Mouse (Mus musculus) hindbrain, embryonic 15.5 days (tissue): Measurements from ENCODE around the gene Zfp27. TPM values are rescaled to one million over a fixed set of nuclear protein-coding genes. Genes with fewer than 3 reads are reported as not detected.

Source experiments
- ATAC-seq: fragments of 200-750 bp; cut with Nextera tagmentation; 2 replicates; pipeline ENCODE4 v1.8.0; 2017; ENCODE audit warnings: low read depth, moderate number of reproducible peaks, moderate TSS enrichment; ENCODE audit not compliant: low FRiP score
- H3K27ac ChIP-seq: fragments of 300-500 bp; sonication (generic); replicated peaks from 2 replicates; pipeline ENCODE4 v1.5.1; 2015; ENCODE audit warnings: mild to moderate bottlenecking, inconsistent platforms
- H3K27me3 ChIP-seq: fragments of 300-500 bp; sonication (generic); 2 replicates; pipeline ENCODE4 v1.6.1; 2015; ENCODE audit warnings: control low read depth, inconsistent platforms
- H3K36me3 ChIP-seq: fragments of 300-500 bp; sonication (generic); 2 replicates; pipeline ENCODE4 v1.6.1; 2015; ENCODE audit warnings: control low read depth, inconsistent platforms
- H3K4me1 ChIP-seq: fragments of 300-500 bp; sonication (generic); replicated peaks from 2 replicates; pipeline ENCODE4 v1.6.1; 2015; ENCODE audit warnings: control low read depth, inconsistent platforms
- H3K4me2 ChIP-seq: fragments of 300-500 bp; sonication (generic); 2 replicates; pipeline ENCODE4 v1.6.1; 2015; ENCODE audit warnings: moderate library complexity, mild to moderate bottlenecking, inconsistent platforms
- H3K4me3 ChIP-seq: fragments of 300-500 bp; sonication (generic); 2 replicates; pipeline ENCODE4 v1.5.1; 2015; ENCODE audit warnings: mild to moderate bottlenecking, inconsistent platforms
- H3K9ac ChIP-seq: fragments of 300-500 bp; sonication (generic); 2 replicates; pipeline ENCODE4 v1.6.1; 2015; ENCODE audit warnings: inconsistent platforms
- H3K9me3 ChIP-seq: fragments of 300-500 bp; sonication (generic); 2 replicates; pipeline ENCODE4 v1.6.1; 2016; ENCODE audit warnings: control low read depth, inconsistent platforms
- WGBS: fragments of 180-500 bp; shearing (Covaris S2); methylation state at CpG from one replicate; pipeline ENCODE4 v1.1.7; 2015; 5-methylcytosine and 5-hydroxymethylcytosine counted together
- polyA plus RNA-seq: library from polyadenylated mRNA; unstranded; fragments of >200 nt; fragmentation: Nextera tagmentation; extraction: Ambion mirVana; gene quantifications from 2 replicates; pipeline ENCODE4 v1.2.1, GENCODE M21; 2015

Gene Zfp27
- polyA plus RNA-seq, 1 experiment from 2014 or later: 15.2 TPM

DNA sequence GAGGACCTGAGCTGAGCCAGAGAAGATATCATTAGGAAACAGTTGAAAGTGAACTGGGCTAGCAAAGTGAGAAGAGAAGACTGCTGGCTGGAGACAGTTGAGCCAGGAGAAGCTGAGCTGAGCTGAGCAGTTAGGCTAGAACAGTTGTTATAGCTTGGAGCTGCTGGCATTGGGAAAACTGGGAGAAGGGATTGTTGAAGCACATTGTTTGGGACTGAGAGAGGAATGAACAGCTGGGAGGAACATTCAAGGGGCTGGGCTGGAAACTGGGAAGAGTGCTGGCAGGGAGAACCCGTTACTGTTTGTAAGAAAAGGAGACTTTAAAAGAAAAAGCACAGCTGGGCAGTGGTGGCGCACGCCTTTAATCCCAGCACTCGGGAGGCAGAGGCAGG, 11.7 kb upstream of the Zfp27 start:
- no peak overlapping the region for H3K27ac ChIP-seq
- H3K9ac ChIP-seq: no peak overlapping the region
- ATAC-seq: no peak
- H3K4me1 ChIP-seq: no peaks in the 10 kb centered on the region
- H3K36me3 ChIP-seq: peaks cover 38% of the 10 kb centered on the region
- H3K4me2 ChIP-seq: no peak overlapping the region
- H3K27me3 ChIP-seq: no peaks in the 10 kb centered on the region
- no peaks in the 10 kb centered on the region for H3K9me3 ChIP-seq
- H3K4me3 ChIP-seq: no peak overlapping the region
- WGBS: 82% methylated on average over 4 of the region's 4 CpGs

DNA sequence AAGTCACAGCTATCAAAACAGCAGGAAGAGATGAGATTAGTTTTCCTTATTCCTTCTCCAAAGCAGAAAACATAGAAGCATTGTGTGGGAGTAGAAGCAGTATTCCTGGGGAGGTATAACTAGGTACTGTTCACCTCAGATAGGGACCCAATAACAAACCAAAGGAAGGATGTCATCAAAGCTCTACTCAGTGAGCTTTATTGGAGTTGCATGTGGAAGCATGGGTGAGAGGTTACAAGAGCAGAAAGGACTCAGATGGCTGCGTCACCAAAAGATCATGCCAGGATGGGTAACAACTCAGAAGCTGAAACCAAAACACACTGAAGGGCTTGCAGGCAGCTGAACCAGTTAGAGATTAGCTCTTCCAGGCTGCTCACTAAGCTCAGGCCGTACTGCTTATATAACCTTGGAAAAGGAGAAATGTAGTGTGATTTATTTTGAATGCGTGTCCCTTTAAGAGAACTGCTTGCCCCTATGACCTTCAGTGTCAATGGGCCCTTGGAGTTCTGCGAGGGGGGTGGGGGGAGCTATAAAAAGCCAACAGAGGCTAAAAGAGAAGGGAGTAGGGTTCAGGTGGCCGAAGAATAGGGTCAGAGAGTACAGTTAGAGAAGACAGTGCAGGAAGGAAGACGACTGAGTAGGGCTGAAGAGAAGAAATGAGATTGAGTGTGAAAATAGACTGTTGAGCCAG, 11.1 kb upstream of the Zfp27 start:
- H3K9ac ChIP-seq: no peak overlapping the region
- ATAC-seq: no peak
- no peak overlapping the region for H3K4me2 ChIP-seq
- no peak overlapping the region for H3K4me3 ChIP-seq
- peaks cover 41% of the 10 kb centered on the region for H3K36me3 ChIP-seq
- H3K27me3 ChIP-seq: no peaks in the 10 kb centered on the region
- H3K9me3 ChIP-seq: no peaks in the 10 kb centered on the region
- H3K4me1 ChIP-seq: no peaks in the 10 kb centered on the region
- H3K27ac ChIP-seq: no peak overlapping the region
- WGBS: 51% methylated on average over 6 of the region's 6 CpGs

DNA sequence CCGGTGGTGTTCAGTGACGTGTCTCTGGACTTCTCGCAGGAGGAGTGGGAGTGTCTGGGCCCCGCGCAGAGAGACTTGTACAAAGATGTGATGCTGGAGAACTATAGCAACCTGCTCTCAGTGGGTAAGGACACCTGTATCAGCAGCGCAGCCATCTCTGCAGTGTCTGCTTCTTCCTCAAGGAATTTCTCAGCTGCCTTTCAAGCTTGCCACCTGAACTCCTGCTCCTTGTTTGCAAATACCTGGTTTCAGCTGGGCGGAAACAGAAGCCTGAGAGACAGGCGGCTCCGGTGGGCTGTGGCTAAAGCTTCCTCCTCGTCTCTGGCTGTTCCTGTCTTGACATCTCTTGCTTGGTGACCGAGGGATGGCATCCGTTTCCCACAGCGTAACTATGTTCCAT, 5.8 kb upstream of the Zfp27 start:
- Histone ChIP-seq H3K9me3 (no peaks in the 10 kb centered on the region), H3K27ac (no peak overlapping the region), H3K4me3 (no peak overlapping the region), H3K9ac (no peak overlapping the region), H3K27me3 (no peaks in the 10 kb centered on the region), H3K4me2 (no peak overlapping the region), H3K36me3 (peaks cover 47% of the 10 kb centered on the region), H3K4me1 (peaks cover 17% of the 10 kb centered on the region)
- ATAC-seq: no peak
- WGBS: 93% methylated on average over 13 of the region's 13 CpGs

DNA sequence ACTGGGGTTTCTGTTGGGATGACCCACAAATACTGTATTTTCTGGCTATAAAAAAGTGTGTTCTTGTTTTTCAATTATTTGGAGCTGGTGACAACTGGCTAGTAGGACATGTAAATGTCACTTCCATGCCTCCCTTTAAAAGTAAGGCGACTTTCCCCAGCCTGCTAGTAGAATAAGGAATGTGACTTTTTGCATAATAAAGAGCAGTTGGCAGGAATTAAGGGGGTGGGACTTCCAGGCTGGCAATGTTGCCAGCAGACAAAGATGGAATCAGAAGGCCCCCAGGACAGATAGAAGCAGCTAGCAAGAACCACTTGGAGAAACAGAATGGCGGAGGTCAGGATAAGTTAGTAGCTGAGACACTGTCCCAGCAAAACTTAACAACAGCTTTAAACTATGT, 3.9 kb upstream of the Zfp27 start:
- WGBS: 56% methylated on average over 2 of the region's 2 CpGs
- H3K4me3 ChIP-seq: no peak overlapping the region

DNA sequence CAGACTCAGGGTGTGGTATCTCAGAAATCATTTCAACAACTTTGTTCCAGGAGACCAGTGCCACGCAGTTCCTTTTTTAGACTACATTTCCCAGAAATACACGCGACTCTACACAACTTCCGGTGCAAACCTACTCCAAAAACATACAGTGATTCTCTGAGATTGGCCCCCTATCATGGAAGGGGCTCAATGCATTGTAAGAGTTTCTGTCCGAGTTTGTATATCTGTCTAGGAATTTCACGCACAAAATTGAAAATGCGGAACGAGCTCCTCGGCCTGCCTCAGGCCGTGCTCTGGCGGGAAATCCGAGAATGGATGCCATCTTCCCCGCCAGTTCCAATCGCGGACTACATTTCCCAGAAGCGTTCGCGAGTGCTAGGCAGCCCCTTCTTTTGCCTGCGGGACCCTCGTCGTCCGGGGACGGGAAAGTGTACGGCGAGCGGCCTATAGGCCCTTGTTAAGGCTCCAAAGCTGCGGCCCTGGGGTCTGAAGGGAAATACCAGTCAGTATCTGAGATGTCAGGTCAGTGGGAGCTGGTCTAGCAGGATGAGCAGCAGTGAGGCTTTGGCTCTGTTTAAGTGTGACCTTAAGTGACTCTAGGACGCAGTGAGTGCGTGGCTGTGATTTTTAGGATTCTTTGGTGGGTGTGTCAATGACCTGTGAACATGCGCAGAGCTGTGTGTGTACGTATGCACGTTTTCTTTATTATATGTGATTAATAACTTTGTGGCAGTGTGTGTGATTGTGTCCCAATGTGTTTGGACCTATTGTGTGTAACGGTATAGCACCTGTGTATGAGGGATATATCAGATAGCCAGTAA, 2.0 kb upstream of the Zfp27 start, which contains the start of gene Zfp383:
Gene Zfp383, plus strand, starts transcription at position 94 of the 821 bp plus-strand sequence.
- under 1% methylated on average over 33 of the region's 33 CpGs for WGBS
- Histone ChIP-seq H3K4me2 (peak within 1 kb of the TSS; percentile 68), H3K4me3 (peak within 1 kb of the TSS; percentile 69), H3K36me3 (peaks cover 20% of the 10 kb centered on the region), H3K27ac (peak within 1 kb of the TSS; percentile 99), H3K9ac (peak within 1 kb of the TSS; percentile 79), H3K27me3 (no peaks in the 10 kb centered on the region), H3K4me1 (peaks cover 28% of the 10 kb centered on the region), H3K9me3 (no peaks in the 10 kb centered on the region)
- peak; percentile 84 for ATAC-seq

More for the DNA sequence above, 3.9 kb upstream of the Zfp27 start:
- no peak for ATAC-seq
- no peak overlapping the region; the same call in 1 of the 2 replicates for H3K27ac ChIP-seq
- peaks cover 25% of the 10 kb centered on the region for H3K4me1 ChIP-seq
- H3K27me3 ChIP-seq: no peaks in the 10 kb centered on the region
- H3K9me3 ChIP-seq: no peaks in the 10 kb centered on the region
- peaks cover 35% of the 10 kb centered on the region for H3K36me3 ChIP-seq
- H3K4me2 ChIP-seq: peak overlapping the region; percentile 57
- H3K9ac ChIP-seq: no peak overlapping the region

DNA sequence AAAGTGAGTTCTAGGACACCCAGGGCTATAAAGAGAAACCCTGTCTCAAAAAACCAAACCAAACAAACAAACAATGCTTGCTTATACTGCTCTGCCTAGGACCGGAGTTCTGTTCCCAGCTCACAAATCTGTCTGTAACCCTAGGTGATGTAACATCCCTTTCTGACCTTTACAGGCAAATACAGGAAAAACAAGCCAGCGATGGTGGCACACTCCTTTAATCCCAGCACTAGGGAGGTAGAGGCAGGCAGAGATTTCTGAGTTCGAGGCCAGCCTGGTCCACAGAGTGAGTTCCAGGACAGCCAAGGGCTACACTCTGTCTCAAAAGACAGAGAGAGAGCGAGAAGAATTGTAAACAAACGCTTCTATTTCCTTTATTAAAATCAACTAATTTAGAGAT, 834 bp upstream of the Zfp27 start:
- no peak for ATAC-seq
- 92% methylated on average over 5 of the region's 5 CpGs for whole genome bisulfite sequencing

DNA sequence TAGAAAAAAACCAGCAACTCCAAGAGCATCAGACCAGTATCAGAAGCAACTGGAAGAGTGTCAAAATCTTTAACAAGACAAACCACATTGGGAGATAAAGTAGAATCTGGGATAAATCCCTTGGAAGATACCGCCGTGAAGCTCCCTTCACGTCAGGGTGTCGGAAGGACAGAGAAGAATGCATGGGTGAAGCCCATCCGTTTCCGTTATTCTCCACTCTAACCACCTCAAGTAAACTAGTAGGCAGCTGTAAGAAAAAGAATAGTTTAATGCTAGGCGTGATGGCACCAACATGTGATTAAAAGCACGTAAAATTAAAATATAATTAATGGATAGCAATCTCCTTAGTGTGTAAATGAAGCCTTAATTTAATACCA, 298 bp upstream of the Zfp27 start:
- Histone ChIP-seq H3K27me3 (no peaks in the 10 kb centered on the region), H3K27ac (peak overlapping the region; percentile 99), H3K36me3 (peaks cover 13% of the 10 kb centered on the region), H3K9me3 (no peaks in the 10 kb centered on the region), H3K9ac (peak overlapping the region; percentile 49), H3K4me1 (peaks cover 28% of the 10 kb centered on the region), H3K4me2 (peak overlapping the region; percentile 68), H3K4me3 (peak overlapping the region; percentile 64)
- ATAC-seq: no peak
- 12% methylated on average over 8 of the region's 8 CpGs for WGBS

More for the DNA sequence above, 834 bp upstream of the Zfp27 start:
- Histone ChIP-seq H3K4me1 (peaks cover 28% of the 10 kb centered on the region), H3K36me3 (peaks cover 16% of the 10 kb centered on the region), H3K27ac (peak overlapping the region; percentile 99), H3K9ac (no peak overlapping the region), H3K9me3 (no peaks in the 10 kb centered on the region), H3K4me2 (peak overlapping the region; percentile 68), H3K27me3 (no peaks in the 10 kb centered on the region), H3K4me3 (peak overlapping the region; percentile 64)

DNA sequence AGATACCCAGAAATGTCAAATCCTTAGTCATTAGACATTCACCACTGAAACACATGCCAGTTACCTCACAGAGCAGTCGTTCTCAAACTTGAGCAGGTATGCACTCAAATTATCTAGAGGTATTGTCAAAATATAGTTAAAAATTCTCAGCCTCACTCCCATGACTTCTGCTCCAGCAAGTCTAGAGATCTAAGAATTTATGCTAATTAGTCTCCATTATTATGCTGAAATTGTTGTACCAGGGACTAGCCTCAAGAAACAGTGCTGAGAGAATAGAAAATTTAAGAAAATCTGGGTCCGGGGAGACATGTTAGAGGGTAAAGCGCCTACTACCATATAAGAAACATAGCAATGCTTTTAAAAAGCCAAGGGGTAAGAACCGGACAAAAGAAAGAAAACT, 2.3 kb downstream of the Zfp27 start:
- peaks cover 14% of the 10 kb centered on the region for H3K4me1 ChIP-seq
- no peaks in the 10 kb centered on the region for H3K9me3 ChIP-seq
- no peaks in the 10 kb centered on the region for H3K27me3 ChIP-seq
- H3K27ac ChIP-seq: no peak overlapping the region
- H3K9ac ChIP-seq: no peak overlapping the region
- no peak for ATAC-seq
- peaks cover 35% of the 10 kb centered on the region for H3K36me3 ChIP-seq
- WGBS: 98% methylated on average over 4 of the region's 4 CpGs
- no peak overlapping the region for H3K4me2 ChIP-seq
- H3K4me3 ChIP-seq: no peak overlapping the region

DNA sequence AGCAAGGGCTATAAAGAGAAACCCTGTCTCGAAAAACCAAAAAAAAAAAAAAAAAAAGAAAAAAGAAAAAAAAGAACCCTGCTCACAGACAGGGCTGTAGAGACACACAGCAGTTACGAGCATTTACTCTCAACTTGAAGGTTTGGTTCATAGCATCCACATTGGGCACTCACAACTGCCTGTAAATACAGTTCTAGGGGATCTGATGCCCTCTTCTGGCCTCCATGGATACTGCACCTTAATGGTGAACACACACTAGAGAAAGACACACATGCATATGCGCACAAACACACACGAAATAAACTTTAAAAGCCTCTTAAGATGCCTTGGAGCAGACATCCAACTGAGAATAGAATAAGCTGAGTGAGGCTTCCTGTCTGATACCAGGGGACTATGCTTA, 8.0 kb downstream of the Zfp27 start:
- 94% methylated on average over 4 of the region's 4 CpGs for WGBS
- Histone ChIP-seq H3K4me3 (no peak overlapping the region), H3K4me1 (no peaks in the 10 kb centered on the region), H3K36me3 (peaks cover 88% of the 10 kb centered on the region), H3K9me3 (peaks cover 30% of the 10 kb centered on the region), H3K9ac (no peak overlapping the region), H3K4me2 (no peak overlapping the region), H3K27ac (no peak overlapping the region), H3K27me3 (no peaks in the 10 kb centered on the region)
- ATAC-seq: no peak

DNA sequence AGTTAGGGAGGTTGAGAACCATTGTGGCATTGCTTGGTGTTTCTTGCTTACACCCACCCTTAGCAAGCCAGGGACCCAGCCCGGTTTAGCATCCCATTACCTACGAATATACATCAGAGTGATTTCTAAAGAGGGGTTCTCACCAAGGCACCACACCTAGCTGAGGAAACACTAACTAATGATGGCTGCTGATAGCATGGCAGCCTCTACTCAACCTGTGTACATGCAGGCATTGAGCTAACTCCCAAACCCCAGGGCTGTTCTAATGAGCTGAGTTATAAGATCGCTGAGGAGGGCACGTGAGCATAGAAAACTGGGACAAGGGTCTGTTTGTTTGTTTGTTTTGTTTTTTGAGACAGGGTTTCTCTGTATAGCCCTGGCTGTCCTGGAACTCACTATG, 13.6 kb downstream of the Zfp27 start:
- Histone ChIP-seq H3K27ac (no peak overlapping the region), H3K4me3 (no peak overlapping the region), H3K27me3 (no peaks in the 10 kb centered on the region), H3K4me1 (no peaks in the 10 kb centered on the region), H3K9ac (no peak overlapping the region), H3K9me3 (peaks cover 33% of the 10 kb centered on the region), H3K4me2 (no peak overlapping the region), H3K36me3 (peaks cover 82% of the 10 kb centered on the region)
- no peak for ATAC-seq
- 95% methylated on average over 4 of the region's 4 CpGs for WGBS

DNA sequence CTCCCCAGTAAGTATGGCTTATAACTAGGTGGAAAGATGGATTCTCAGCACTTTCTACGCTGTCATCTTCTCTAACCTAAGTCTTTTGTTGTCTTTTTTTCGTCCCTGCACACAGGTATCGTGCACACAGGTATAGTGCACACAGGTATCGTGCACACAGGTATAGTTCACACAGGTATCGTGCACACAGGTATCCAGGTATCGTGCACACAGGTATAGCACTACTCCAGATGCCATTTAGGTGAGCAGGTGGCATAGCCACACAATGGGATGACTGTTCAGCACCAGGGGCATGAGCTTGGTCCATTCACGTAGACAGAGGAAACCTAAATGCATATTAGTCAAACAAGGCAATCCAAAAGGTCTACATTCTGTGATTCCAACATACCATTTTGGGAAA, 15.9 kb downstream of the Zfp27 start:
- H3K9me3 ChIP-seq: peaks cover 43% of the 10 kb centered on the region
- H3K4me1 ChIP-seq: no peaks in the 10 kb centered on the region
- H3K27ac ChIP-seq: no peak overlapping the region
- H3K27me3 ChIP-seq: no peaks in the 10 kb centered on the region
- H3K36me3 ChIP-seq: peaks cover 59% of the 10 kb centered on the region
- no peak for ATAC-seq
- 96% methylated on average over 7 of the region's 7 CpGs for WGBS
- no peak overlapping the region for H3K9ac ChIP-seq
- no peak overlapping the region for H3K4me2 ChIP-seq
- no peak overlapping the region for H3K4me3 ChIP-seq

DNA sequence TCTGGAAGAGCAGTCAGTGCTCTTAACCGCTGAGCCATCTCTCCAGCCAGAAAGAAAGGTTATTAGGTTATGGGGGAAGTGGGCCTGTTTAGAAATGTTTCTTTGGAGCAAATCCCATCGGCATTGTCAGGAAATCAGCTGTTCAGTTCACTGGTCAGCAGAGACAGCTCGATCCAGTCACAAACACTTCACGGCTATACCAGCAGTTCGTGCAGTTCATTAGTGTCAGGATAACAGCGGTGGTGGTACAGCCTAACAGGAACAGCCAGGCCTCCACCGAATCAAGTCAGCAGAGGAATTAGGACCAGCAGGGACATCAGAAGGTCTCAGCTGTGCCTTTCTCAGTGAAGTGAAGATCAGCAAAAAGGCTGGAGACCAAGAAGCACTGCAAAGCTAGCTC, 25.5 kb downstream of the Zfp27 start:
- ATAC-seq: no peak
- WGBS: 91% methylated on average over 7 of the region's 7 CpGs
- H3K27ac ChIP-seq: no peak overlapping the region
- H3K4me1 ChIP-seq: no peaks in the 10 kb centered on the region
- no peak overlapping the region for H3K9ac ChIP-seq
- no peak overlapping the region for H3K4me2 ChIP-seq
- no peak overlapping the region for H3K4me3 ChIP-seq
- peaks cover 16% of the 10 kb centered on the region for H3K9me3 ChIP-seq
- H3K36me3 ChIP-seq: peaks cover 26% of the 10 kb centered on the region
- no peaks in the 10 kb centered on the region for H3K27me3 ChIP-seq
